Mouse (Mus musculus) midbrain, embryonic 12.5 days (tissue): ENCODE measurements at regions not wholly inside any gene's neighbourhood (a gene's known extent, or its start where the extent isn't known, plus 50 kb on each side); places are given as distances from the start of the nearest gene placed in this dataset.

Experiments
- ATAC-seq: fragments of 200-750 bp; cut with Nextera tagmentation; 2 replicates; pipeline ENCODE4 v1.8.0; 2017; ENCODE audit warnings: low read depth, moderate TSS enrichment, moderate library complexity; ENCODE audit not compliant: low FRiP score
- H3K27ac ChIP-seq: fragments of 300-500 bp; sonication (generic); replicated peaks from 2 replicates; pipeline ENCODE4 v1.5.1; 2016; ENCODE audit warnings: mild to moderate bottlenecking
- H3K27me3 ChIP-seq: fragments of 300-500 bp; sonication (generic); 2 replicates; pipeline ENCODE4 v1.6.1; 2016; ENCODE audit warnings: mild to moderate bottlenecking
- H3K36me3 ChIP-seq: fragments of 300-500 bp; sonication (generic); 2 replicates; pipeline ENCODE4 v1.6.1; 2016
- H3K4me1 ChIP-seq: fragments of 300-500 bp; sonication (generic); 2 replicates; pipeline ENCODE4 v1.6.1; 2016
- H3K4me2 ChIP-seq: fragments of 300-500 bp; sonication (generic); replicated peaks from 2 replicates; pipeline ENCODE4 v1.6.1; 2016; ENCODE audit warnings: mild to moderate bottlenecking, moderate library complexity
- H3K4me3 ChIP-seq: fragments of 300-500 bp; sonication (generic); 2 replicates; pipeline ENCODE4 v1.5.1; 2016; ENCODE audit warnings: mild to moderate bottlenecking
- H3K9ac ChIP-seq: fragments of 300-500 bp; sonication (generic); replicated peaks from 2 replicates; pipeline ENCODE4 v1.6.1; 2016; ENCODE audit warnings: mild to moderate bottlenecking, moderate library complexity
- H3K9me3 ChIP-seq: fragments of 300-500 bp; sonication (generic); 2 replicates; pipeline ENCODE4 v1.6.1; 2016; ENCODE audit warnings: mild to moderate bottlenecking
- WGBS: fragments of 180-500 bp; shearing (Covaris S2); methylation state at CpG from one replicate; pipeline ENCODE4 v1.1.7; 2016; 5-methylcytosine and 5-hydroxymethylcytosine counted together

DNA sequence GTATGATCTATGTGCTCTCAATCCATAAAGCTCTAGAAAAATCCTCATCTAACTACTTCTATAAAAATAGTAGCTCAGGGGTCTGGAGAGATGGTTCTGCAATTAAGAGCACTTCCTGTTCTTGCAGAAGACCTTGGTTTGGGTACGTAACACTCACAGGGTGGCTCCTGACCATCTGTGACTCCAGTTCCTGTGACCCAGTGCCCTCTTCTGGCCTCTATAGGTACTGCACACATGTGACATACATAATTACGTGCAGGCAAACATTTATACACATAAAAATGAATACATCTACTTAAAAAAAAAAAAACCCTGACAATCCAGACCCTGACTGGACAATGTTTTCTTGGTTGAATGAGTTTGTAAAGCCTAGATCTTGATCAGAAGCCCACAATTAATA lies 347.2 kb upstream of the Tmpo start:
- Histone ChIP-seq H3K36me3 (no peaks in the 10 kb centered on the region), H3K27ac (no peak overlapping the region), H3K4me3 (no peak overlapping the region), H3K4me2 (no peak overlapping the region), H3K9ac (no peak overlapping the region), H3K4me1 (no peaks in the 10 kb centered on the region), H3K9me3 (0 out of 2 replicates have a peak, but pooled peaks cover 3% of the 10 kb centered on the region), H3K27me3 (no peaks in the 10 kb centered on the region)
- no peak for ATAC-seq
- WGBS: 88% methylated on average over 2 of the region's 2 CpGs

DNA sequence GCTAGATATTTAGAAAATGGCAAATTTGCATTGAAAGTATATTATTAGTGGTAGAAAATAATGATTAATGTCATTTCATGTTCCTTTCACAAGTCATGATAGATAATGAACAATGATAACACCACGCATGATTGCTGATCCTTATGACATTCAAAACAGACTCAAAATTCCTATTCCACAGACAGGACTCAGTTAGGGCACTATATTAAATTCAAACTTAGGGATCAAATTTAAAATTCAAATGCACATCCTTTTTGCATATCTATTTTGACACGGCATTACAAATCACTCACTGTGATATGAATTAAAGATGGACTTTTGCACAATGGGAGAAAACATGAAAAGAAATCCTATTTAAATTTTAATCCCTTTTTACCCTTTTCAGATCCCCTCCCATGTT lies 340.1 kb upstream of the Tmpo start:
- Histone ChIP-seq H3K9ac (no peak overlapping the region), H3K4me3 (no peak overlapping the region), H3K27me3 (no peaks in the 10 kb centered on the region), H3K4me2 (no peak overlapping the region), H3K9me3 (no peaks in the 10 kb centered on the region), H3K36me3 (no peaks in the 10 kb centered on the region), H3K27ac (no peak overlapping the region), H3K4me1 (peaks cover 11% of the 10 kb centered on the region)
- 43% methylated on average over 2 of the region's 2 CpGs for WGBS
- no peak for ATAC-seq

DNA sequence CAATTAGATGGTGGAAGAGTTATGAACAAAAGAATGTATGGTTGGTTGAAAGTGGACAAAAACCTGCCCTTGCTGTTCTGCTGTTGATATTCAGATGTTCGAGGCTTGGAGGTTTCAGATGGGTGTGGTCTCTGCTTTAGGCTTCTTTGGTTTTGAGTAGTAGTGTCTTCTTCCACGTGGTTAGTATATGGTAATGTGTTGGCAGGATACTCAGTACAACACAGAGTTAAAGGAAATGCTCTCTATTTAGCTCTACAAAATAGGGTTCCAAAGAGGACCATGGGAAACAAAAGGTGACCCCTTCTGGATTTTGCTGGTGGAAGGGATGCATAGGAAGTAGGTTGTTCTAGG lies 333.9 kb upstream of the Tmpo start:
- Histone ChIP-seq H3K27ac (no peak overlapping the region), H3K4me1 (no peaks in the 10 kb centered on the region), H3K9me3 (no peaks in the 10 kb centered on the region), H3K9ac (no peak overlapping the region), H3K4me3 (no peak overlapping the region), H3K4me2 (no peak overlapping the region), H3K36me3 (no peaks in the 10 kb centered on the region), H3K27me3 (no peaks in the 10 kb centered on the region)
- WGBS: 63% methylated on average over 2 of the region's 2 CpGs
- ATAC-seq: no peak

DNA sequence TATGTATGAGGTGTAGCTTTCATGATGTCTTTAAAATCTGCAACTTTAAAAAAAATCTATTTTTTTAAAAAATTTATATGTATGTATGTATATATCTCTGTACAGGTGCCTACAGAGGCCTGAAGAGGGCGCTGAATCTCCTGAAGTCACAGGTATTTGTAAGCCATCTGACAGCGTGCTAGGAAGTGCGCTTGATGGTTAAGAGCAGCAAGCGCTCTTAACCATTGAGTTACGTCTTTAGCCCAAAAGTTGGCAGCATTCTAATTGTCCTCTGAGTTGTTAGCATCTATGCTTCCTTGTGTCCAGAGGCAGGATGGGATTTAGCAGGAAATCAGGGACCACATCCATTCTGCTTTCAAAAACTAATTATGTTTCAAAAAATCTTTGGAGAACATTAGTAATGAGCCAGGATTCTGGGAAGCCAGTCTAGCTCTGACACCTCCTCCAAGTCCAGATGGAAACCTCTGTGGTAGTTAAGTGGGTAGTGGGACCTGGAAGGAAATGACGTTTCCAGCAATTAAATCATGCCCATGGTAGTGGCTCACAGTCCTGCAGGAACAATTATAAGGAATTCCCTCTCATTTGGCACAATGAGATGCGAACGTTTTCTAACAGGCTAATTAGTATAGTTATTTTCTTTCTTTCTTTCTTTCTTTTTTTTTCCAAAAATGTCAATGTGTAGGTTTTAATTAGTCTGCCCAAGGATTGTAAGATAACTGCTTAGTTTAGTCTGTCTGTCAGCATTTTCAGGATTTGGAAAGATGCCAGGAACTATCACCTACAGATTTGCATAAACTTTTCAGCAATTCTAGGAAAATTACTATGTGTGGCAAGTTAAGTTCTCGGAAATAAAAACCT lies 333.3 kb upstream of the Tmpo start:
- no peaks in the 10 kb centered on the region for H3K36me3 ChIP-seq
- no peaks in the 10 kb centered on the region for H3K27me3 ChIP-seq
- H3K27ac ChIP-seq: no peak overlapping the region
- ATAC-seq: no peak
- no peaks in the 10 kb centered on the region for H3K9me3 ChIP-seq
- no peak overlapping the region for H3K9ac ChIP-seq
- no peak overlapping the region for H3K4me2 ChIP-seq
- no peak overlapping the region for H3K4me3 ChIP-seq
- H3K4me1 ChIP-seq: no peaks in the 10 kb centered on the region
- WGBS: 87% methylated on average over 9 of the region's 9 CpGs

DNA sequence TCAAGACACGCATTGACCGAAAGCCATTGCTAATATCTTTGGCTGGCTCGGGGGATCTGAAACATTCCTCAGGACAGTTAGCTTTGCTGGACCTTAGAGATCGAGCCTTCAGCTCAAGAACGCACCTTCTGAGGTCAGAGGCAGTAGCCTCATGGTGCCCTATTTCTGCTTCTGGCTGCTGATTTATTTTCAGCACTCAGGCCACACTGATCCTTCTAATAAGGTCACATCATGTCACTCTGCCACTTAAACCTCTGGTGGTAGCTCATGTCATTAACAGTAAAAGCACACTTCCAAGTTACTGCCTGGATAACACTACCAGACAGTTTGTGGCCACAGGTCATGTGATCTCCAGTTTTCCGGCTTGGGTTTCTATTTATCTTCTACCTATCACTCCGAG lies 325.9 kb upstream of the Tmpo start:
- Histone ChIP-seq H3K4me3 (no peak overlapping the region), H3K36me3 (no peaks in the 10 kb centered on the region), H3K9ac (no peak overlapping the region), H3K4me1 (no peaks in the 10 kb centered on the region), H3K4me2 (no peak overlapping the region), H3K27me3 (no peaks in the 10 kb centered on the region), H3K9me3 (no peaks in the 10 kb centered on the region), H3K27ac (no peak overlapping the region)
- ATAC-seq: no peak
- WGBS: 92% methylated on average over 7 of the region's 7 CpGs

DNA sequence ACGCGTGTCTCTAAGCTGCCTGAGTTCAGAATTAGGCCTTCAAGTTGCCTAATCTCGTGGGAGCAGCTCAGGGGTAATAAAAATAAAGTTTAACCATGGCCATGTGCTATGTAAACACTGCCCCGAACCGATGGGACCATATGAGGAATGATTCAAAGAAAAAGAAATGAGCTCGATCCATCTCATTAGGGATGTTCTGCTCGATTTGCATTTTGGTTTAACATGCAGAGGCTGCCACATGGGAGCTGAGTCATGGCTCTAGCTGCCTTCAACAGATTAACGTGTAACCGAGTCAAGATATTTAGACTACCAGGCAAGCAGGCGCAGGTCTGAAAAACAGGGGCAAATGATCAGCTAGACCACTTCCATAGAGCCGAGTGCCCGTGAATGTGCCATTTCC lies 323.8 kb upstream of the Tmpo start:
- H3K36me3 ChIP-seq: no peaks in the 10 kb centered on the region
- 73% methylated on average over 12 of the region's 12 CpGs for WGBS

DNA sequence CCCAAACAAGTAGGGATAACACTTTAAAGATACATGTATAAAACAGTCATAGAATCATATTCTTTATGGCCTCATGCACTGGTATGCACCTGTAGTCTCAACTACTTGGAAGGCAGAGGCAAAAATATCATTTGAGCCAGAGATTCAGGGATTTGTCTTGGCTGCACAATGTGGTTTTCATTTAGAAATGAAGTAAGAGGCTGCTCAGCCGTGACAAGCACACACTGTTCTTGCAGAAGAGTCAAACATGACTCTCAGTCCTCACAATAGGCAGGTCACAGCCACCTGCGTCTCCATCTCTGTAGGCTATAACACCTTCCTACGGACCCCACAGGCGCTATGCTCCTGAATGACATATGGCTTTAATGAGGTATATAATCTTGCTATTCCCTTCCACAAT lies 317.4 kb upstream of the Tmpo start:
- no peak for ATAC-seq
- H3K4me2 ChIP-seq: no peak overlapping the region
- H3K9me3 ChIP-seq: no peaks in the 10 kb centered on the region
- 80% methylated on average over 4 of the region's 4 CpGs for WGBS
- no peak overlapping the region for H3K9ac ChIP-seq
- H3K36me3 ChIP-seq: no peaks in the 10 kb centered on the region
- H3K27ac ChIP-seq: no peak overlapping the region
- peaks cover 9% of the 10 kb centered on the region for H3K27me3 ChIP-seq
- no peaks in the 10 kb centered on the region for H3K4me1 ChIP-seq
- no peak overlapping the region for H3K4me3 ChIP-seq

More for the DNA sequence above, 323.8 kb upstream of the Tmpo start:
- H3K4me2 ChIP-seq: no peak overlapping the region
- no peaks in the 10 kb centered on the region for H3K4me1 ChIP-seq
- ATAC-seq: no peak
- H3K27ac ChIP-seq: no peak overlapping the region
- no peaks in the 10 kb centered on the region for H3K9me3 ChIP-seq
- no peaks in the 10 kb centered on the region for H3K27me3 ChIP-seq
- H3K4me3 ChIP-seq: no peak overlapping the region
- H3K9ac ChIP-seq: no peak overlapping the region

DNA sequence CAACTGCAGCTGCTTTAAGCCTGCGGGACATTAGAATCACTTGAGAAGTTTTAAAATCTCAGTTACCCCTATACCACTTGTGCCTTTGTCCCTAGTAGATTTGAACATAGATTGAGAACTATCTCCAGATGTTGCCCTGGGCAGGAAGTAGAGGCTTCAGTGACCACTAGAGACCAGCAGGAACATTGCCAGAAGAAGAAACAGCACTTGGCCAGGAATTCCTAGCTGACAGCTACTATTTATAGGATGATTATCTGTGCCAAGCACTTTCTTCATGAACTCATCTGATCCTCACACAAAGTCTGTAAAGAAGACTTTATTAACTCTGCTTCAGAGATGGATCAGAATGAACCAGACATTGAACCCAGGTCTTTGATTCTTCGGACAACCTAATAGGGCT lies 283.6 kb upstream of the Tmpo start:
- Histone ChIP-seq H3K4me2 (no peak overlapping the region), H3K9ac (no peak overlapping the region), H3K27me3 (no peaks in the 10 kb centered on the region), H3K4me3 (no peak overlapping the region), H3K27ac (no peak overlapping the region), H3K36me3 (no peaks in the 10 kb centered on the region), H3K4me1 (no peaks in the 10 kb centered on the region), H3K9me3 (no peaks in the 10 kb centered on the region)
- 95% methylated on average over 2 of the region's 2 CpGs for WGBS
- ATAC-seq: no peak

DNA sequence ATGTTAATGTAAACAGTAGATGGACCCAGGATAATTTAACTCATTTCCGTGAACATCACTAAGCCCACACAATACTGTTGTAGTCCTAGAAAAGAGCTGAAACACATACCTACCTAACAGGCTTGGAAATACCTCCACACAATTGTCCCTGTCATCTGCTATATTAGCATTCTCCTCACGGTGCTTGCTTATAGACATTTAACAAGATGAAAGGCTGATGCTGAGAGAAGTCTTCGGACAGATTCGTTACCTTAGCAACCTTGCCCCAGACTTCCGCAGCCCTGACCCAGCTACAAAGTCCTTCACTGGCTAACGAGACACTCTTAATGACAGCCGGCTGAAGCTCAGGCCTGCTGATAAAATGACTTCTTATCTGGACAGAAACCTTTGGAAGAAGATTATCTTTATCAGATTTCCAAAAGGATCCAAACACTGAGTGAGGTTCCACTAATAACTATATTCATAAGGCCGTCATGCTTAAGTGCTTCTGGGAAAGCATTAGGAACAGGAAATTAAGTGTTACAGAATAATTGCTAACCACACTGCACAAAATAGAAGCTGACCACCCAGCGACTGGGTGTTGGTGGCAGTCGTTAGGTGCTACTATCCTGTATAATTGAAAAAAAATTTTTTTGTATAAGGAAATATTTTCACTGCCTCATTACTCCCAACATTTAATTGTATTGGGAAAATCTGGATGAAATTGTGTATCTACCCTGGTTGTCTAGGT lies 267.0 kb upstream of the Tmpo start:
- H3K27me3 ChIP-seq: no peaks in the 10 kb centered on the region
- WGBS: 10% methylated on average over 10 of the region's 10 CpGs
- peaks cover 13% of the 10 kb centered on the region for H3K4me1 ChIP-seq
- ATAC-seq: peak; percentile 84
- H3K27ac ChIP-seq: peak overlapping the region; percentile 63
- H3K36me3 ChIP-seq: no peaks in the 10 kb centered on the region
- no peak overlapping the region for H3K9ac ChIP-seq
- H3K4me2 ChIP-seq: peak overlapping the region; percentile 26
- no peaks in the 10 kb centered on the region for H3K9me3 ChIP-seq
- no peak overlapping the region for H3K4me3 ChIP-seq

DNA sequence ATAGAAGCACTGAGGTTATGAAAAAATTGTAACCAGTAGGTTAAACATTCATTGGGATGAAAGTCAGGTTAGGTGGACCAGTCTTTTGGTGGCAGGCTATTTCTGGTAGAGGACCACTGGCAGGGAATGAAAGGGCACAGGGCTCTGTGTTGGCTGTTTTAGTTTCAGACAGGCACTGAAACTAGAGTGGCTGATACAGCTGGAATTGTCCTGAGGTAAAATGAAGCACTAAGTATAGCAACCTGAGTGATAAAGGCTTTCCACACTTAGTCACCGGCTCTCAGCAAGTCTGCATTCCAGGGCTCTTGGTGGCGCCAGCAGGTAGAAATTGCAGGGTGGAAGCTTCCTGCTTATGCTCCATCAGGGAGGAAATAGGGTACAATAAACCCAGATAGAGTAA lies 262.2 kb upstream of the Tmpo start:
- H3K36me3 ChIP-seq: no peaks in the 10 kb centered on the region
- H3K4me2 ChIP-seq: no peak overlapping the region
- WGBS: 85% methylated on average over 2 of the region's 2 CpGs
- no peaks in the 10 kb centered on the region for H3K27me3 ChIP-seq
- H3K27ac ChIP-seq: no peak overlapping the region
- no peak for ATAC-seq
- no peaks in the 10 kb centered on the region for H3K9me3 ChIP-seq
- H3K4me3 ChIP-seq: no peak overlapping the region
- peaks cover 12% of the 10 kb centered on the region for H3K4me1 ChIP-seq
- H3K9ac ChIP-seq: no peak overlapping the region

DNA sequence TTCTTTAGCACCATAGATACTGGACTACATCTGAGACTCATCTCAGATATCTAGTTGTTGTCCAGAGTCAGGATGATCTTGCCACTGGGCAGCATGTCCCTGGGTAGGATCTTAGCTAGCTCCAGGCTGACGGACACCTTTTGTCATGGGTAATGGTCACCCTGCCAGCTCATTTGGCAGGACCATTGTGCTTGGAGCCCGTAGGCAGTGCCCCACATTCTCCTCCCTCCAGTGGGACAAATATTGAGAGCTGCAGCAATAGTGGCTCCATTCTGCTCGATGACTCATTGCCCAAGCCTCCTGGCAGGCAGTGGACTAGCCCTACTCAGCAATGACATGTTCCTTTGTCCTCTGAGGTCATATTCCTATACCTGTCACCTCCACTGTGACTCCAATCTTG lies 258.9 kb upstream of the Tmpo start:
- no peaks in the 10 kb centered on the region for H3K36me3 ChIP-seq
- H3K27me3 ChIP-seq: no peaks in the 10 kb centered on the region
- no peak overlapping the region for H3K27ac ChIP-seq
- no peak overlapping the region for H3K4me3 ChIP-seq
- no peak overlapping the region for H3K4me2 ChIP-seq
- 92% methylated on average over 3 of the region's 3 CpGs for WGBS
- ATAC-seq: no peak
- H3K4me1 ChIP-seq: no peaks in the 10 kb centered on the region; the same call in 1 of the 2 replicates
- H3K9me3 ChIP-seq: no peaks in the 10 kb centered on the region
- no peak overlapping the region for H3K9ac ChIP-seq

DNA sequence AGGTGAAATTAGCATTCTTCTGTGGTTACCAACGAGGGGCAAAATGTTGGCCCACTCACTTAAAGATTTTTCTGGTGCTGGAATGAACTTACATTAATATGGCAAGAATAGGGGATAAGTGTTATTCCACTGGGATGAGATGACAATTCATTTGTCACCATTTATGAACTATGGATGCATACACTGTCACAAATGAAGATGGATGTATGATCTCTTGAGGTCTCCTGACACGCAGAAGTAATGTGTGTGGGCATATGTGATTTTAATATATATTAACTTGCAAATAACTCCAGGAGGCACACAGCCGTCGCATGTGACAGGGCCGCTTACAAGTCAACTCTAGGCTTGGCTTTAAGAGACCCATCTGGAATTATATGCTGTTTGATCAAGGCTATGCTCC lies 256.8 kb upstream of the Tmpo start:
- H3K4me2 ChIP-seq: no peak overlapping the region

More for the DNA sequence above, 256.8 kb upstream of the Tmpo start:
- H3K9ac ChIP-seq: no peak overlapping the region
- ATAC-seq: no peak
- no peaks in the 10 kb centered on the region for H3K9me3 ChIP-seq
- no peaks in the 10 kb centered on the region; the same call in 1 of the 2 replicates for H3K4me1 ChIP-seq
- no peaks in the 10 kb centered on the region for H3K36me3 ChIP-seq
- H3K27me3 ChIP-seq: no peaks in the 10 kb centered on the region
- H3K27ac ChIP-seq: no peak overlapping the region
- WGBS: 88% methylated on average over 5 of the region's 5 CpGs
- no peak overlapping the region for H3K4me3 ChIP-seq
